Mouse (Mus musculus) left cerebral cortex, postnatal 4 days (tissue): ENCODE measurements around the gene Hecw2. TPM values are rescaled to one million over a fixed set of nuclear protein-coding genes. Genes with fewer than 3 reads are reported as not detected.
A peak's percentile ranks its signal among the peaks of the same experiment; 100 is the strongest.

Experiments used
- DNase-seq: peaks from one replicate; pipeline ENCODE4 v3.0.0-alpha.2; 2022
- intact Hi-C: fragments of 180-260 bp; cut with DNase I; formaldehyde crosslinking; loops from one replicate; pipeline ENCODE4 v1.15.1; 2025
- total RNA-seq, 2 experiments: library from RNA; stranded (reverse); gene quantifications; 2 replicates each; pipeline ENCODE4 v1.2.3; 2021

Hecw2 gene
- total RNA-seq, result 10 to 100 TPM; 43.1 to 43.4 TPM

GRCm38 (mm10) chr1:54194954-54195305, at the start of gene Hecw2:
Gene Hecw2, minus strand, starts transcription at chr1:54195168.
- intact Hi-C loops, result loop anchor here (10.0 kb wide), 2 partner anchors 130 to 290 kb away; no protein-coding TSS in a partner anchor
- peak; percentile 63 for DNase-seq

DNA sequence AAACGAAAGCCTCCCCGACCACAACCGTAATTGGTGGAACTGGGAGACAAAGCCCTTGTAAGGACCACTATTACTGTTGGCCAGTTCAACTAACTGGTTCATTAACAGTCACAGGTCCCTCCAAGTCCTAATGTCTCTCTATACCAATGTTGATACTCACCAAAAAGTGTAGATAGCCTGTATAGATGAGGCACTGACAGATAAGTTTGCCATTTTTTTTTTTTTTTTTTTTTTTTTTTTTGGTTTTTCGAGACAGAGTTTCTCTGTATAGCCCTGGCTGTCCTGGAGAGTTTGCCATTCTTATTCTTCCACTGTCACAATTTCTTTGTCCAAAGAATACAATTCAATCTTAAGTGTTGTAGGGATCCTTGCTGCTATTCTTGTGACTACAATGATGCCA, 47.8 kb upstream of the Hecw2 start:
- intact Hi-C loops, result no loop called here
- no peak for DNase-seq

- intact Hi-C loops, result no loop called here
These were observed 25.3 kb upstream of the Hecw2 start for GRCm38 (mm10) chr1:54220273-54220672.

GRCm38 (mm10) chr1:54194183-54194953, 600 bp downstream of the Hecw2 start:
- DNase-seq, result peak; percentile 61
- intact Hi-C loops, result loop anchor here (10.0 kb wide), 2 partner anchors 130 to 290 kb away; no protein-coding TSS in a partner anchor

More at GRCm38 (mm10) chr1:54220273-54220672, 25.3 kb upstream of the Hecw2 start:
- DNase-seq, result no peak

DNA sequence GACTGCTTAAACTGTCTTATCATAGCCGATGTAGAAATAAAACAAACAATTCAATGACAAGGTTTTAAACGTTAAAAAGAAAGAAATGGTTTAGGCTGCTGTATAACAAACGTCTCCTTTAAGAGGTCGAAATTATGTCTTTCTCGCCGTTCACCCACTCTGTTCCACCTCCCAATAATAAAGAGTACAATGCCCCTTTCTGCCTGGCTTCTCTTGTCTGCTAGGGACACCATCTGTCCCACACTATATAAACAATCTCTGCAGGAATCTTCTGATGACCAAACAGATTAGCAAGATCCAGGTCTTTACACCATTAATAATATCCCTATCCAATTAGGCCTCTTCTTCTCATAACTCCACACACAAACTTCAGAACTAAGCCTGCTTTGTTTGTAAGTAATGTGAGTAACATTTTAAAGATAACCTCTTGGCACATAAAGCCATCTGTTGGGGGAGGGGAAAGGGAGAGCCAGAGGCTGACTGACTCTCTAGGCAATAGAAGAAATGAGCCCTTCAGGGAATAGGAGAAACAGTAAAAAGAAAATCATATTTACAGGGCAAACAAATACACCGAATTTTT, 1.7 kb downstream of the Hecw2 start:
- intact Hi-C loops, result loop anchor here (10.0 kb wide), 2 partner anchors 128 to 288 kb away; no protein-coding TSS in a partner anchor

GRCm38 (mm10) chr1:54187579-54187978, 7.4 kb downstream of the Hecw2 start:
- intact Hi-C loops, result no loop called here
- no peak for DNase-seq

More for the DNA sequence above, 1.7 kb downstream of the Hecw2 start:
- DNase-seq, result no peak

DNA sequence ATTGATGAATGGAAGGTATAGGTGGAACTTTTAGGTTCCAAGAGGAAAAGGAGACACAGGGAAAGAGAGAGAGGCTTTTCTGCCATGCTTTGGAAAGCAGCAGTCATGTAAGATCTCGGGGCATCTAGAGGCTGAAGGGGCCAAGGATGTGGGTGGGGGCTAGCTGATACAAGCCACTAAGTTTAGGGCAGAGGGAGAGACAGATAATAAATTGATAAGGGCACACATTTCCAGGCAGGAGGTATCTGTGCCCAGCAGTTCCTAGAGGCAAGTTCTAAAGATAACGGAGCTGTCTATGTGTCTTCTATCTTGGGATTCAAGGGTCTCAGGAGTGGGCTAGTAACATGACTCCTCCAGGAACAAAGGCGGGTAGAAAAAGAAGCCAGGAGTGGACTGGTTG, 8.6 kb downstream of the Hecw2 start:
- intact Hi-C loops, result no loop called here
- DNase-seq, result no peak

DNA sequence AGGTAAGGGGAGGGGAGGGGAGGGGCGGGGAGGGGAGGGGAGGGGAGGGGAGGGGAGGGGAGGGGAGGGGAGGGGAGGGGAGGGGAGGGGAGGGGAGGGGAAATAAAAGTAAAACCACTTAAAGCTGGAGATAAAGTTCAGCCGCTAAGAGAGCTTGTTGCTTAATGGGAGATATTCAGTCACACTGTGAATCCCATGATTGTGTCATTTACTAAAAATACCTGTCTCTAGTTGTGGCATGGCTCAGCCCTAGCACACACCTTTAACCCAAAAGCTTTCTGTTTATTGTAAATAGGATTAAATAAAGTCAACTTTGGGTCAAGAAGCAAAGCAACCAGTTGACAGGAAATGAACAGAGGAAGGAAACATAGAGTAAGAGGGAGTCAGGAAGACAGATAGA, 14.3 kb downstream of the Hecw2 start:
- intact Hi-C loops, result no loop called here
- DNase-seq, result no peak

- intact Hi-C loops, result no loop called here
- no peak for DNase-seq
These were observed 15.8 kb downstream of the Hecw2 start for GRCm38 (mm10) chr1:54179179-54179578.

GRCm38 (mm10) chr1:54176592-54176991, 18.4 kb downstream of the Hecw2 start:
- intact Hi-C loops, result no loop called here
- no peak for DNase-seq

- intact Hi-C loops, result no loop called here
- DNase-seq, result no peak
These were observed 27.0 kb downstream of the Hecw2 start for GRCm38 (mm10) chr1:54168014-54168413.

- peak; percentile 4 for DNase-seq
- intact Hi-C loops, result no loop called here
These were observed 35.4 kb downstream of the Hecw2 start for GRCm38 (mm10) chr1:54159531-54159930.

DNA sequence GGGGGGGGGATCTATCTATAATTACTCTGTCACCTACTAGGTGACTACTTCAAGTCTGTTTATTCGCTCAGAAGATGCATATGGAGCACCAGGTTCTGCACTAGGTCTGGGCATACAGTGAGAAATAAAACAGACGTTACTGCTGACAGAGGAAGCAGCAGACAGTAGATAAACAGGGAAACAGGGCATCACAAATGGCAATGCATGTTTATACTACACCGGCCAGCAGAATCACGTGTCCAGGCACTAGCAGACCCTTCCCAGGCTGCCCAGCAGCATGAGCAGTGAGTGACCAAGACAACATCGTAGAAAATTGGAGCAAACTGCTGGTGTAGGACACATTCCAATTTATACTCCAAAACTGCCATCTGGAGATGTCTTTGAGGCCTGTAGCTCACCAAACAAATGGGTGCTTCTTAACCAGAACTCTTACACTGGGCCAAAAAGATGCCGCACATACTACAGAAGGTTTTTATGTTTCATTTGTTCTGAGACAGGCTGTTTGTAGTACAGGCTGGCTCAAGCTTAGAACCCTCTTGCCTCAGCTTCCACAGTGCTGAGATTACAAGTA, 41.7 kb downstream of the Hecw2 start:
- DNase-seq, result no peak
- intact Hi-C loops, result no loop called here

DNA sequence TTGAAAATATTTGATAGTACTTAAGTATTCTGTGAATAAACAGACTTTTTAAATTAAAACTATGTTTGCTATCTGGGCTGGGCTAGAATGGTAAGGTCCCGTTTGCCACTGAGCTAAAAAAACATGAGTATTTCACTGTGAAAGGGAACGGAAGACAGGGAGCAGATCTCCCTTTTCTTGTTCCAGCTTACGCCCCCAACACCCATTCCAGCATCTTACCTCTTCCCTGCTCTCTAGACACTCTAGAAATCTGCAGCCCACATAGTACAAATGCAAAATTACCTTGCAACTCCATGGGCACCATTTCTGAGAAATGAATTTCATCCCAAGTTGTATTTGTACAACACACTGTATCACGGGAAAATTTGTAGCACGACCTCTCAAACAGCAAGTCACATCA, 49.9 kb downstream of the Hecw2 start:
- intact Hi-C loops, result no loop called here
- DNase-seq, result no peak

DNA sequence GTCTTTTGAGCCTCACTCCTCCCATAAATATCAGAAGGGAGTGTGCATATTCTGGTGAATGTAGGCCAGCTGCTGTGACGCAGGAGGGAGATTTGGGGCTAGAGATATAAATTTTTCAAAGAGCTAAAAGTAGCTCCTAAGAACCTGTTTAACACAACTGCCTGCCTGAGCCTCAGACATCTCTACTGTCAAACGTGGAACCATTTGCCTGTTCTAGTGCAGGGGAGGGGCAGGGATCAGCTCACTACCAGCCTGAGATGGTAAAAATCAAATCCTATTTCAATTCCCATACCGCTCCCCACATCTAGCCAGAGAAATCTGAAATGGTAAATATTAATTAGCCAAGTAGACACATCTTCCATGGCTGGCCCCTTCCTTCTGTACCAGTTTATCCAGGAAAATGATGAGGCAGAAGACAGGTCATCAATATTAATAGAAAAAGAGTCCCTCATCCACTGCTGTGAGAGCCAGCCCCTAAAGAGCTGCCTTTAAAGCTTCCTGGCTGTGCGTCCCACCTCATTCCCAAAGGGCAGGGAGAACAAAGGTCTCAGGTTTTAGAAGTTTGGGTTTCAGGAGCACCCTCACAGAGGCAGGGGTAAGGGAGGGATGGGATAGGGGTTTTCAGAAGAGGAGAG, 61.0 kb downstream of the Hecw2 start:
- intact Hi-C loops, result no loop called here
- no peak for DNase-seq

GRCm38 (mm10) chr1:54128714-54129431, 66.1 kb downstream of the Hecw2 start:
- intact Hi-C loops, result no loop called here
- no peak for DNase-seq

GRCm38 (mm10) chr1:54126991-54127742, 67.8 kb downstream of the Hecw2 start:
- intact Hi-C loops, result no loop called here
- no peak for DNase-seq

DNA sequence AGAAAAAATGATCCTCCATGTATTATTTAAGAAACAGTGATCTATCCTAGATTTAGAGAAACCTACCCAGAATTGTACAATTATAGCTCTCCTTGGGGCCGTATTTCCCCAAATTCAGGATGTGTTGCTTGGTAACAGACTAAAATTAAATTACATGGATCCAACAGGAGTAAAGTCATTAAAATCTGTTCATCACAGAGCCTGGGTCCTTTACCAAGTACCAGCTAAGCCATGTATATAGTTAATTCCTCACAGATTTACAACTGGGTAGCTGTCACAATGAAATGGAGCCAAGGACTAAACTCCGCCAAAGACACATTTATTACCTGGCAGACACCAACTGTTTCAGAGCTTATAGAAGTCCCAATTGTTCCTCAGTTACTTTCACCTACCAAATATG, 72.4 kb downstream of the Hecw2 start:
- intact Hi-C loops, result no loop called here
- no peak for DNase-seq

GRCm38 (mm10) chr1:54121071-54121730, 73.8 kb downstream of the Hecw2 start:
- no peak for DNase-seq
- intact Hi-C loops, result no loop called here
